Mouse (Mus musculus) embryonic facial prominence, embryonic 14.5 days (tissue): Measurements from ENCODE around the gene Thrb. TPM values are rescaled to one million over a fixed set of nuclear protein-coding genes. Genes with fewer than 3 reads are reported as not detected.

ENCODE experiments used
- ATAC-seq: fragments of 200-750 bp; cut with Nextera tagmentation; 2 replicates; pipeline ENCODE4 v1.8.0; 2017; ENCODE audit warnings: low read depth, moderate number of reproducible peaks, moderate TSS enrichment
- DNase-seq: peaks from one replicate; pipeline ENCODE4 v3.0.0-alpha.2; 2015; ENCODE audit warnings: low spot score
- H3K27ac ChIP-seq: fragments of 300-500 bp; sonication (generic); replicated peaks from 2 replicates; pipeline ENCODE4 v1.5.1; 2014; ENCODE audit warnings: low read depth, mild to moderate bottlenecking, low read length, moderate library complexity
- H3K27me3 ChIP-seq: fragments of 300-500 bp; sonication (generic); replicated peaks from 2 replicates; pipeline ENCODE4 v1.6.1; 2014; ENCODE audit warnings: low read length; ENCODE audit not compliant: control insufficient read depth, insufficient read depth
- H3K36me3 ChIP-seq: fragments of 300-500 bp; sonication (generic); 2 replicates; pipeline ENCODE4 v1.6.1; 2014; ENCODE audit warnings: low read length, mixed read lengths; ENCODE audit not compliant: control insufficient read depth, insufficient read depth
- H3K4me1 ChIP-seq: fragments of 300-500 bp; sonication (generic); 2 replicates; pipeline ENCODE4 v1.6.1; 2014; ENCODE audit warnings: antibody characterized with exemption, low read length; ENCODE audit not compliant: control insufficient read depth, insufficient read depth
- H3K4me2 ChIP-seq: fragments of 300-500 bp; sonication (generic); 2 replicates; pipeline ENCODE4 v1.6.1; 2014; ENCODE audit warnings: low read depth, mild to moderate bottlenecking, low read length, moderate library complexity, mixed read lengths
- H3K4me3 ChIP-seq: fragments of 300-500 bp; sonication (generic); 2 replicates; pipeline ENCODE4 v1.5.1; 2014; ENCODE audit warnings: low read depth, mild to moderate bottlenecking, low read length
- H3K9ac ChIP-seq: fragments of 300-500 bp; sonication (generic); 2 replicates; pipeline ENCODE4 v1.6.1; 2014; ENCODE audit warnings: low read depth, mild to moderate bottlenecking, low read length, moderate library complexity, mixed read lengths
- H3K9me3 ChIP-seq: fragments of 300-500 bp; sonication (generic); 2 replicates; pipeline ENCODE4 v1.6.1; 2016; ENCODE audit warnings: low read length; ENCODE audit not compliant: control insufficient read depth
- WGBS: fragments of 180-500 bp; shearing (Covaris S2); extraction: QIAGEN DNeasy Blood & Tissue Kit; methylation state at CpG from one replicate; pipeline ENCODE4 v1.1.7; 2014; 5-methylcytosine and 5-hydroxymethylcytosine counted together
- polyA plus RNA-seq: library from polyadenylated mRNA; unstranded; fragments of >200 nt; fragmentation: Nextera tagmentation; extraction: Ambion mirVana; gene quantifications from 2 replicates; pipeline ENCODE4 v1.2.1, GENCODE M21; 2014

Gene Thrb
- polyA plus RNA-seq, 1 experiment from 2014 or later = 3.3 TPM

DNA sequence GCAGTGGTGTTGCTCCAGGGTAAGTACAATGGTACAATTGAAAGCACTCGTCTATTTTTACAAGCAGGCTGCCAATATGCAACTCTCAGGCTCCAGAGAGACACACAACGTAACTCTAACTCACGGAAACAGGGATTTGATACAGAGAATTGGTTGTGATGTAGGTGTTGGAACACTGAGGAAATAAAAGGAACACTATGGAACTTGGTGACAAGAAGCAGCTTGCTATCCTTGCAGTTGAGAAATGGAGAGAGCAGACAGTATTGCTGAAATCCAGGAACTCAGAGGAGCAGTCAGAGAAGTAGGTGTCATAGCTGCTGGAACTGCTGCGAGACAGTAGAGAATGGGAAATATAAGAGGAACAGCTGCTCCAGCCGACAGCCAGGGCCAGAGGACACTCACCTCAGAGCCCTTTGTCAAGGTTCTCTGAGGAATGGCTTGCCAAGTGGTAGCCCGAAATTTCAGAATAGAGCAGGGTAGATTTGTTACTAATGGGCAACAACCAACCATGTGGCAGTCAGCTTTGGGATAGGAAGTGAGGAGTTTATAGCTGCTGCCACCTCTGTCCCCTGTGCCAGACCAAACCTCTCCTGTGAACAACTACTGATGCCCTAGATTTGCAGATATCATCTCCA, 252.6 kb downstream of the Thrb start:
- H3K4me3 ChIP-seq = no peak overlapping the region
- H3K4me1 ChIP-seq = 0 out of 2 replicates have a peak, but pooled peaks cover 3% of the 10 kb centered on the region
- no peak overlapping the region for H3K27ac ChIP-seq
- peak; percentile 30 for DNase-seq
- no peak overlapping the region for H3K4me2 ChIP-seq
- H3K9me3 ChIP-seq = no peaks in the 10 kb centered on the region
- H3K27me3 ChIP-seq = no peaks in the 10 kb centered on the region
- WGBS = 43% methylated on average over 6 of the region's 6 CpGs
- no peak for ATAC-seq
- no peaks in the 10 kb centered on the region for H3K36me3 ChIP-seq
- no peak overlapping the region for H3K9ac ChIP-seq

DNA sequence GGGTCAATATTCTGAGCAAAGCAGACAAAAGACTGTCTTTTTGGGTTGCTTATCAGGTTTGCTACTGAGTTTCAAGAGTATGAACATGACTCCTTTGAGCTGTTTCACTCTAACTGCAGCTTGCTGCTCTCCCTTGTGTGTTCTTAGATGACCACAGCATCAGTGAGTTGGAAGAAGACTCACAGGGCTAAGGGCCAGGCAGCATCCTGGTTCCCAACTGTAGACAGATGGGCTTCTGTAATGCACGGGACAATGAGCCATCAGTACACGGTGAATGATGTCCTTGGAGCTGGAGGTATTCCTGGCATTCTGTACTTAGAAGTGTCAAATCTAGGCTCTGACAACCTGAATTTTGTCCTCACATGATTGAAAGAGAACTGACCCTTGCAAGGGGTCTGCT, 255.5 kb downstream of the Thrb start:
- Histone ChIP-seq H3K4me1 (0 out of 2 replicates have a peak, but pooled peaks cover 3% of the 10 kb centered on the region), H3K4me2 (no peak overlapping the region), H3K27ac (no peak overlapping the region), H3K9me3 (no peaks in the 10 kb centered on the region), H3K9ac (no peak overlapping the region), H3K36me3 (no peaks in the 10 kb centered on the region), H3K27me3 (no peaks in the 10 kb centered on the region), H3K4me3 (no peak overlapping the region)
- ATAC-seq (no peak), DNase-seq (no peak)
- 63% methylated on average over 2 of the region's 2 CpGs for WGBS

DNA sequence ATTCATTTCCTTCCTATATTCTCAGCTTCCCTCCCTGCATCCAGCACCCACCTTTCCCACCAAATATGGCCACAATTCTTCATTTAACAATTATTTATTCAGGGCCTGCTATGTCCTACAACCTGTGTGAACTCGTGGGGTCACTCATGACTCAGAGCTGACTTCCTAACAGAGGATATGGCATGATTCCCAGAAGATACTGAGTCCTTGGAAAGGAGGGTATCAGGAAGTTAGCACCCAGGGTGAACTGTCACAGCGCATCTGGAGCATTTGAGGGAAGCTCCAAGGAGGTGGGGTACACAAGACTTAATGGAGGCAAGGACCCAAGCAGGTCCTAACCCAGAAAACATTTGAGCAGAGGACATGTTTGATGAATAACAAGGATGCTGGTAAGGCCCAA, 256.6 kb downstream of the Thrb start:
- no peak overlapping the region for H3K9ac ChIP-seq
- no peak overlapping the region for H3K4me2 ChIP-seq
- DNase-seq (no peak), ATAC-seq (no peak)
- H3K4me1 ChIP-seq = 0 out of 2 replicates have a peak, but pooled peaks cover 3% of the 10 kb centered on the region
- no peak overlapping the region for H3K27ac ChIP-seq
- H3K4me3 ChIP-seq = no peak overlapping the region
- WGBS = 64% methylated on average over 2 of the region's 2 CpGs
- H3K9me3 ChIP-seq = no peaks in the 10 kb centered on the region
- H3K27me3 ChIP-seq = no peaks in the 10 kb centered on the region
- H3K36me3 ChIP-seq = no peaks in the 10 kb centered on the region

DNA sequence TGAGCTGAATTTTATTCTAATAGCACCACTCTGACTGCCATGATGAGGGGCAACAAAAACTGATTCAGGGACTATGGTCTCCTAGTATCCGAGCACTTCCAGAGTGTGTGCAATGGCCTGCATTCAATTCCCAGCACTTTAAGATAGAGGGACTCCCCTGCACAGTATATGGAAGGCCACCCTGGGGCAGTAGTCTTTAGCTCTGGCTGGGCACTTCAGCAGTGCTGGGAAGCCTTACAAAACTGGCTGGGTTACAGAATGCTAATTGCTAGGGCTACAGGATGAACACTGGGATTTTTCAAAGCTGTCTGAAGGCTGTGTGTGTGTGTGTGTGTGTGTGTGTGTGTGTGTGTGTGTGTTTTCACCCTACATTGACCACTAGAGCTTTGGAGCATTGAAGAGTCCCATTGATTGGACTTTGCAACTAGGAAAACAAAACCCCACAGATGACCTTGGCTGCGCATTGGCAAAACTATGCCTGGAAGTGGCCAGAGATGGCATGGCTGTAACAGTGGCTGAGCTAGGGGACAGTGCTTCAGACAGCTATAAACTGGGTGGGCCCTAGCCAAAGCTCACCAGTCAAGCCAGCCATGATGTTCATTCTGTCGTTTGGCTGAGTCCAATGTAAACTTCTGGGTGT, 257.2 kb downstream of the Thrb start:
- Histone ChIP-seq H3K9ac (no peak overlapping the region), H3K36me3 (no peaks in the 10 kb centered on the region), H3K27ac (no peak overlapping the region), H3K4me1 (0 out of 2 replicates have a peak, but pooled peaks cover 3% of the 10 kb centered on the region), H3K27me3 (no peaks in the 10 kb centered on the region), H3K4me3 (no peak overlapping the region), H3K9me3 (no peaks in the 10 kb centered on the region), H3K4me2 (no peak overlapping the region)
- WGBS = 81% methylated on average over 3 of the region's 3 CpGs
- ATAC-seq (no peak), DNase-seq (no peak)

DNA sequence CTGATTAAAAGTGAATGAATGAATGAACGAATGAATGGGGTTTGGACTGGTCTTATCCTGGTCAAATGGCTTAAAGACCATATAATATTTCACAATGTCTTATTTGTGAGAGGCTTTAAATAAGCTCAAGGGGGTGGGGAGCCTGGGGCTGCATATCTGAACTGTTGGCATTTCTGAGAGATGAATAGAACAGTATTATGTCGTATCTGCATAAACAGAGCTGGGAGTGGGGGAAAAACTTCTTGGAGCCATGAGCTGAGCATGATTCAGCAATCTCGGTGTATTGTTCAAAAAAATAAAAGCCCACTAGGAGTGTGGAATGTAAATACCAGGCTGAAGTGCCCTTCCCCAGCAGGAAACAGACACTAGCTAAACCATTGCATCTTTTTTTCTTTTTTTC, 257.8 kb downstream of the Thrb start:
- Histone ChIP-seq H3K4me1 (no peaks in the 10 kb centered on the region), H3K36me3 (no peaks in the 10 kb centered on the region), H3K27ac (no peak overlapping the region), H3K9ac (no peak overlapping the region), H3K4me2 (no peak overlapping the region), H3K9me3 (no peaks in the 10 kb centered on the region), H3K27me3 (no peaks in the 10 kb centered on the region), H3K4me3 (no peak overlapping the region)
- 41% methylated on average over 3 of the region's 3 CpGs for WGBS
- DNase-seq (peak; percentile 57), ATAC-seq (peak; percentile 55)

DNA sequence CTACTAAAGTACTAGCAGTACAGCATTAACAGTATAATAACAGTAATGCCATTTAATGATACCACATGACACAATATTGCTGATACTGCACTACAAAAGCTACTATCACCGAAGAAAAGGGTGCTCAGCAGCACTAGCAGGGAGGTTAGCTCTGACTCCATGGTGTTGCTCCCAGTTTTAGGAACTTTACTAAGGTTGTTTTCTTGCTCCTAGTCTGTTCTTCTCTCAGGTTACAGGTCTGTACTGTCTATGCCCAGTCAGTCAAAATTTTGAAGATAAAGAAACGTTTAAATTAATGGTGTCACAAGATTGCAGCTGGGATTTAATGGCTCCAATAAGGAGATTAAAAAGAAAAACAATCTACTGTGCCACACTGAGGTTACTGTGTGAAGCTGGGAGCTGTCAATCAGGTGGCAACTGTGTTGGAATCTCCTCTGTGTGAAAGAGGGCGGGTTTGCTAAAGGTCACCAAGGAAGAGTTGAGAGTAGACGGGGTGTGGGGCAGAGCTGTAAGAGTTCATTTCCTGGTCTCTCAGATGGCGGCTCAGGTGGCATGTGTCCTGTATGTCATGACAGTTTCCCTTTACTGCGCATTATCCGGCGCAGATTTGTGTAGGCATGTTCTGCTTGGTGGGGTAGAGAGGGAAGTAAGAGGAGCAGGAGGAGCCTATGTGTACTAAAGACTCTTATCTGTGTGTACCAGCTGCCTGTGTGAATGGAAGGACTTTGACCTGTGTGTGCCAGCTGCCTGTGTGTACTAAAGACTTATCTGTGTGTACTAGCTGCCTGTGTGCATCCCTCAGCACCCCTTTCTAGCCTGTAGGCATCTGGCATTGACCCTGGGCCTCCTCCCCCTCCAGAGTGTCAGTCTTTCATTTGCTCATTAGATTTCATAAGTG, 263.0 kb downstream of the Thrb start:
- Histone ChIP-seq H3K4me2 (no peak overlapping the region), H3K4me3 (no peak overlapping the region), H3K27ac (no peak overlapping the region), H3K27me3 (no peaks in the 10 kb centered on the region), H3K36me3 (no peaks in the 10 kb centered on the region), H3K9ac (no peak overlapping the region), H3K4me1 (no peaks in the 10 kb centered on the region), H3K9me3 (no peaks in the 10 kb centered on the region)
- ATAC-seq = no peak
- WGBS = 58% methylated on average over 8 of the region's 8 CpGs
- no peak for DNase-seq

DNA sequence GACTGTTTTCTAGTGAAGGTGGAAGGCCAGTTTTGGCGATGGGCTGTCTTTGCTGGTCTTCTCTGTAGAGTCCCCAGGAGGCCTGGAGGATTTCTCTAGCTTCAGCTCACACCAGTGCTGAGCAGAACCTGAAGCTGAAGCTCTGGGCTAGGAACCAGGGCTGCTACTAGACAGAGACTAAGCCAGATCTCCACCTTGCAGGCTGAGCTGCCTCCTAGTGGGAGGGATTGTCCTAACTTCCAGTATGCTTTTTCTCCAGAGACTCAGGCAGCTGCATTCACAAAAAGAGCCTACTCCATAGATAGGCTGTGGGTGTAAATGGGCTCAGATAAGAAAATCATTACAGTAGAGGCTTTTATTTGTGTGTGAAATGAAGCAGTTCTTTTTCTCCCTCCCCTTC, 267.4 kb downstream of the Thrb start:
- peak; percentile 46 for DNase-seq
- Histone ChIP-seq H3K9me3 (no peaks in the 10 kb centered on the region), H3K27ac (no peak overlapping the region), H3K27me3 (no peaks in the 10 kb centered on the region), H3K36me3 (no peaks in the 10 kb centered on the region), H3K9ac (no peak overlapping the region), H3K4me2 (no peak overlapping the region), H3K4me1 (no peaks in the 10 kb centered on the region), H3K4me3 (no peak overlapping the region)
- WGBS = 32% methylated on average over 1 of the region's 1 CpGs
- no peak for ATAC-seq

DNA sequence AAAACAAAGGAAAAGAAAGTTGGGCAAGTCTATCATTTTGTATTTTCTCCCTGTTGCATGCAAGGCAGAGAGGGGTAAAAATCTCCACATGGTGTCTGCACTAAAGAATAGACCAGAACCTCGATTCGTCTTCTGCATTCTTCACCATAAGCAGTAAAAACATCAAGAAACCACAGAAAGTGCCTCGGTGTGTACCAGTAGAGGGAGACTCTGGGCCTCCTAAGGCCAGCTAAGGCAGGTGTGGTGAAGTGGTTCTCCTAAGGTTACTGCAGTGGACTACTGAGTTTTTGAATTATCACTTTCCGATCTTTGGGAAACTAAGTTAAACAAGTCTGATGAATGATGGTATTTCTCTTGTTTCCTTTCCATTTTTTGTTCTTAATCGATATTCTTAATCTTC, 269.5 kb downstream of the Thrb start:
- H3K27me3 ChIP-seq = no peaks in the 10 kb centered on the region
- no peaks in the 10 kb centered on the region for H3K9me3 ChIP-seq
- no peak for ATAC-seq
- no peak overlapping the region for H3K9ac ChIP-seq
- H3K4me3 ChIP-seq = no peak overlapping the region
- no peaks in the 10 kb centered on the region for H3K4me1 ChIP-seq
- H3K36me3 ChIP-seq = no peaks in the 10 kb centered on the region
- H3K27ac ChIP-seq = no peak overlapping the region
- no peak overlapping the region for H3K4me2 ChIP-seq
- WGBS = 69% methylated on average over 5 of the region's 5 CpGs
- DNase-seq = no peak
